Mouse (Mus musculus): ENCODE measurements around the gene Rflna.

Rflna gene

DNA sequence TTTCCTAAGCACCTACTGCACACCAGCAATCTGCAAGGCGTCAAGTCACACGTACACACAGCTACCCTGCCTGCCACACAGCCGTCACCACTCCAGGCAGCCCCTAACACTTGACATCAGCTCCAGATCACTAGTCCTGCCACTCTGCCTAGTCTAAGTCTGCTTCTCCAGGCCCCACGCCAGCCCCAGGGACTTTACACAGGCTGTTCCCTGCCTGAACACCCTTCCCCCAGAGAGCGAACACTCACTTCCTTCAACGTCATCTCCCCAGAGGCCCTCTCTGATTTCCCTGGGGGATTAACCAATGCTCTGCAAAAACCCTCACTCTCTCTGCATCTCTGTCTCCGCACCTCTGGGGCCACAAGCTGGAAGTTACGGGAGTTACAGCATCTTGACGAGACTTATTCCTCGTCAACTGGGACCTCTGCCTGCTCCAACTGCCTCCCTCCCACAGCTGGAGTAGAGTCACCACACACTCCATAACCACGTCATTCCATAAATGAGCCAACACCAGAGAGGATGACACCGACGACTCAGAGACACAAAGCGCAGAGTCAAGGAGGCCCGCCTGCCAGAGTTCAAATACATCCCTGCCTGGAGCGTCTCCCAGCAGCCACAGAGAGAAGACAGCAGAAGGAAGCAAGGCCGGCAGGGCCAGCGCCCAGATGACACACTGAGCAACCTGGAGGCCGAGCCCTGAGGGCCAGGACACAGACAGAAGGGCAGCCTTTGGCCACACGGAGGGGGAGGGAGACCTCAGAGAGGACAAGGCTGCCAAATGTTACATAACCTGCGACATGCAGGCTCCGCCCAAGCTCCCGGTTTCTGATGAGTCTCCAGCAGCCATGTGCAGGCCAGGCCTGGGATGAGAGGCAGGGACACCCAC is 49.8 kb downstream of the Rflna start:
- DNase-seq (ENCODE audit: low spot score in 2 of 2), result no peak

DNA sequence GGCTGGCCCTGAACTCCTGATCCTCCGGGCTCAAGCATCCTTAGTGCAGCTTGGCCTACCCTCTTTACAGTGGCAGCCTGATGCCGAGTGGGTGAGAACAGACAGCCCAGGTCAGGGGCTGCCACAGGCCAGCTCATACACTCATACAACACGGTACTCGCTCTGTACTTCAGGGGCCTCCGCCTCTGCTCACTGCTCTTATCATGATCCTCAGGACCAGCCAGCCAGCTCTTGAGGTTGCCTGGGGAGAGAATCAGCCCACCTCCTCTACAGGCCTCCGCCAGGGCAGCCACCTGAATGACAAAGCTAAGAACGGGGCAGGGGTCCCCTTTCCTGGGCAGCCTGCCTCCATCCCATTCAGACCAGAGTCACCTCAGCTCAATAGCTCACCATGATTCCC is 50.6 kb downstream of the Rflna start:
- DNase-seq (ENCODE audit: low spot score in 2 of 2), result no peak

DNA sequence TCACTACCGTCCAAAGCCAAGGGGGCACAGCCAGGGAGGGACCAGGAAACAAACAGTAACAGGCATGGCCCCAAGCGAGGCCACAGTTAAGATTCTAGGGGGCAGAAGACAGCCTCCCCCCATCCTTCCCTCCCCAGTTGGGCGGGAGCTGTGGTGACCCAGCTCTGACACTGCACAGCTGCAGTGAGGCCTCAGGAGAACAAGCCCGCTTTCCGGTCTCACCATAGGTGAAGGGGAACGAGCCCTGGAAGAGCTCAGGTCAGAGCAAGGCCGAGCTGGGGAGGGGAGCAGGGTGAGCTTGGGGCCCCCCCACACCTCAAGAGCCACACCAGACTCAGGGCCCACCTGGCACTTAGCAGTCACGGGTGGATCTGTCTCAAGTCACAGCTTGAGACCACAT is 52.9 kb downstream of the Rflna start:
- DNase-seq (ENCODE audit: low spot score in 2 of 2), result no peak

DNA sequence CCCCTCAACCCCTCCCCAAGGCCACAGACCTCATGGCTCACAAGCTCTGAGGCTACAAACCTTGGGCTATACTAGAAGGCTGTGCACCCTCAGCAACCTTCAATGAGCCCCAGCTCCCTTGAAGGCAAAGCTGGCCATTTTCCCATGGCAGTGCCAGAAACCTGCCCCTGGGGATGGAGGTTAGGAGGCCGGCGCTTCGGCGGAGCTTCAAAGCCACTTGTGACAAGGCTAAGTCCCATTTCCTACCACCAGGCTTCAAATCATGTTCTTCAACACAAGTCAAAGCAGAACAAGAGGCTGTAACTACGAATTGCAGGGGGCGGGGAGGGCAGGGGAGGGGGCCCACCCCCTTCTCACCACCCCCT is 53.3 kb downstream of the Rflna start:
- no peak for DNase-seq (ENCODE audit: low spot score in 2 of 2)

DNA sequence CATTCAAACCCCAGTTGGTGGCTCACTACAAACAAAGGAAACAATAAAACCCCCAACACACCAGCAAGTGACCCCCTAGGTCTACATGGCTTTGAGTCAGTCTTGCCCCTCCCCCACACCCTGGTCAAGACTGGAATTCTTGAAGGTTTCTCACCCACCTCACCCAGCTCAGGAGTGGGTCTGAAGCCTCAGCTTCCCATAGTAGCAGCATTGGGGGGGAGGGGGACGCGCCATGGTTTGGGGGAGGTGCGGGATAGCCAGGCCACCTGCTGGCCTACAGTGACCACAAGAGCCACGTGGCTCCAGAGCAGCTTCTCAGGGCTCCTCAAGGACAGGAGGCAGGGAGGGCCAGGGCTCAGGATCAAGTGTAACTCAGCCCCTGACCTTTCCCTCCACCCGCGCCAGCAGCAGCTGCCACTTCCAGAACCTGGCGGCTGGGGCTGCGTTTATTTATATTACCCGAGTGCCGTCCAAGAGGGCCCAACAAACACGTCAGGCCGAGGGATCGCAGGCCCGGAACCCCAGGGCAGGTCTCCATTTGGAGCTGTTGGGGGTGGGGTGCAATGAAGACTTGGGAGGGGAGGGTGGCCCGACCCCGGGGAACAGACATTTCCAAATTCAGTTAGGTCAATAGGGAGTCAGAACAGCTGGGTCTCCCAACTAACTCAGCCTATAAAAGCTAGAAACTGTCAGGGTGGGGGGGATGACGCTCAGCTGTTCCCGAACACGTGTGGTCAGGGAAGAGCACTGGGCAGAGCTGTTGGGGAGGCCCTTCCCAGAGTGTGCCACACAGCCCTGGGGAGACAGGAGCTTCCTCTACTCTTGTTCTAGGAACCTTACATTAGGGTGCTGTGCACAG is 53.9 kb downstream of the Rflna start:
- no peak for DNase-seq (ENCODE audit: low spot score in 2 of 2)

DNA sequence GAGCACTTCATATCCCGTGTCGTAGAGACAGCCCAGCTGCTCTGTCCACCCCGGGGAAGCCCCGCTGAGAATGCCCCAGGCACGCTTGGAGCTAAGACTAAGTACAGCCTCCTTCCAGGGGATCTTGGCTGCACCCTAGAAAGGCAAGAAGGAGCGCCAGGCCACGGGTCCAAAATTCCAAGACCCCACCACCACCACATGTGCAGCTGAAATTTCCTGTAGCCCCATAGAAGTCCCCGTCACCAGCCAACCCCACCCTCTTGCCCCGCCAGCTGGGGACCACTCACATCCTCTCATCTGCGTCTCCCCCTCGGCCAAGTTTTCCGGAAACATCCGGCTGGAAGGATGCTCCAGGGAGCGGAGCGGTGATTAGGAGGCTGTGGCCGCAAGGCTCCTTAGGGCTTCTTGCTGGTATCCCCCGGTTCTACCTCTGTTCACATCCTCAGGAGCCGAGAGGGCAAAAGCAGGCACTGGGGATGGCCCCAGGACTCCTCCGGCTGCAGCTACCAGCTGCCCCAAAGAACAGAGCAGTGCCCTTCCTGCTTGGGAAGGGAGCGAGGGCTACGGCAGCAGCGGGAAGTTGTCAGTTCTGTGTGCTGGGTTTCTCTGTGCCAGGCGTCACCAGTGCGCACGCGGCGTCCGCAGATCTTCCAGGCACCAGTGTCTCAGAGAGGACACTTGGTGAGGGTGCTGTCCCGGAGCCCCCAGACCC is 54.7 kb downstream of the Rflna start:
- no peak for DNase-seq (ENCODE audit: low spot score in 2 of 2)

DNA sequence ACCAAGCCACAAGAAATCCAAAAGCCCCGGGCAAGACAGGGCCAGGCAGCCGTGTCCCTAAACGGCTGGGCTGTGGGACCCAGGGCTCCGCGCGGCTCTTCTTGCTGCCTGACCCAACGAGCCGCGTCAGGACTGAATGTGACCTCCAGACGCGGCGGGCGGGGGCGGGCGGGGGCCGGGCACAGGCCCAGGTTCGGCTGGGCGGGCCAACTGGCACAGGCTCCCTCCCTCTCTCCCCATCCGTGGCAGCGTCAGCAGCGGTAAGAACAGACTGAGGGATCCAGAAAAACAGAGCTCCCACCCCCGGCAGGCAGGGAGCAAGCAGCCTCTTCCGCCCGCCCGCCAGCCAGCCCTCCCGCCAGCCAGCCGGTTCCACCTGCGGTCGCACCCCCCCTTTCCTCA is 55.2 kb downstream of the Rflna start:
- peak in 1 of 2 experiments; percentile 61 for DNase-seq (ENCODE audit: low spot score in 2 of 2)
